Mouse (Mus musculus) hindbrain, embryonic 14.5 days (tissue): ENCODE data around the gene Fgfr2. TPM values are rescaled to one million over a fixed set of nuclear protein-coding genes. Genes with fewer than 3 reads are reported as not detected.

Source experiments
- ATAC-seq: fragments of 200-750 bp; cut with Nextera tagmentation; 2 replicates; pipeline ENCODE4 v1.8.0; 2017; ENCODE audit warnings: moderate number of reproducible peaks, mild to moderate bottlenecking, moderate TSS enrichment, moderate library complexity; ENCODE audit not compliant: low FRiP score
- DNase-seq: peaks from one replicate; pipeline ENCODE4 v3.0.0-alpha.2; 2015; ENCODE audit warnings: low spot score
- H3K27ac ChIP-seq: fragments of 300-500 bp; sonication (generic); 2 replicates; pipeline ENCODE4 v1.5.1; 2014; ENCODE audit warnings: mild to moderate bottlenecking, moderate library complexity
- H3K27me3 ChIP-seq: fragments of 300-500 bp; sonication (generic); 2 replicates; pipeline ENCODE4 v1.6.1; 2014; ENCODE audit warnings: mild to moderate bottlenecking, low read length, mixed read lengths; ENCODE audit not compliant: control insufficient read depth, insufficient read depth
- H3K36me3 ChIP-seq: fragments of 300-500 bp; sonication (generic); replicated peaks from 2 replicates; pipeline ENCODE4 v1.6.1; 2014; ENCODE audit not compliant: control insufficient read depth, insufficient read depth
- H3K4me1 ChIP-seq: fragments of 300-500 bp; sonication (generic); replicated peaks from 2 replicates; pipeline ENCODE4 v1.6.1; 2014; ENCODE audit warnings: antibody characterized with exemption, low read length, mixed read lengths; ENCODE audit not compliant: control insufficient read depth, insufficient read depth
- H3K4me2 ChIP-seq: fragments of 300-500 bp; sonication (generic); replicated peaks from 2 replicates; pipeline ENCODE4 v1.6.1; 2014; ENCODE audit warnings: mild to moderate bottlenecking, moderate library complexity
- H3K4me3 ChIP-seq: fragments of 300-500 bp; sonication (generic); replicated peaks from 2 replicates; pipeline ENCODE4 v1.5.1; 2014; ENCODE audit warnings: mild to moderate bottlenecking, low read length
- H3K9ac ChIP-seq: fragments of 300-500 bp; sonication (generic); 2 replicates; pipeline ENCODE4 v1.6.1; 2014
- H3K9me3 ChIP-seq: fragments of 300-500 bp; sonication (generic); 2 replicates; pipeline ENCODE4 v1.6.1; 2016; ENCODE audit warnings: low read length; ENCODE audit not compliant: control insufficient read depth
- WGBS: fragments of 180-500 bp; shearing (Covaris S2); extraction: QIAGEN DNeasy Blood & Tissue Kit; methylation state at CpG from one replicate; pipeline ENCODE4 v1.1.7; 2014; 5-methylcytosine and 5-hydroxymethylcytosine counted together
- polyA plus RNA-seq: library from polyadenylated mRNA; unstranded; fragments of >200 nt; fragmentation: Nextera tagmentation; extraction: Ambion mirVana; gene quantifications from 2 replicates; pipeline ENCODE4 v1.2.1, GENCODE M21; 2014

The Fgfr2 gene
- polyA plus RNA-seq, 1 experiment from 2014 or later, result 43.5 TPM

- H3K9ac ChIP-seq, result no peak overlapping the region
- H3K27me3 ChIP-seq, result no peaks in the 10 kb centered on the region
- H3K4me2 ChIP-seq, result no peak overlapping the region
- no peak for ATAC-seq
- peaks cover 12% of the 10 kb centered on the region for H3K4me1 ChIP-seq
- no peak overlapping the region for H3K4me3 ChIP-seq
- no peaks in the 10 kb centered on the region for H3K36me3 ChIP-seq
- H3K27ac ChIP-seq, result no peak overlapping the region
- no peak for DNase-seq
- H3K9me3 ChIP-seq, result no peaks in the 10 kb centered on the region
- 77% methylated on average over 4 of the region's 4 CpGs for WGBS
Measured at GRCm38 (mm10) chr7:133044721-133045120, 78.4 kb downstream of the Fgfr2 start.

GRCm38 (mm10) chr7:133041784-133042183 is 81.4 kb downstream of the Fgfr2 start:
- Histone ChIP-seq H3K27me3 (no peaks in the 10 kb centered on the region), H3K4me3 (no peak overlapping the region), H3K36me3 (no peaks in the 10 kb centered on the region), H3K27ac (no peak overlapping the region), H3K4me1 (peaks cover 7% of the 10 kb centered on the region; the same call in 1 of the 2 replicates), H3K4me2 (no peak overlapping the region), H3K9me3 (no peaks in the 10 kb centered on the region), H3K9ac (no peak overlapping the region)
- 89% methylated on average over 3 of the region's 3 CpGs for WGBS
- ATAC-seq (no peak), DNase-seq (no peak)

GRCm38 (mm10) chr7:133040688-133041345 is 82.3 kb downstream of the Fgfr2 start:
- no peaks in the 10 kb centered on the region for H3K27me3 ChIP-seq
- no peak overlapping the region for H3K27ac ChIP-seq
- H3K4me1 ChIP-seq, result peaks cover 7% of the 10 kb centered on the region; the same call in 1 of the 2 replicates
- ATAC-seq, result no peak
- H3K4me3 ChIP-seq, result no peak overlapping the region
- no peaks in the 10 kb centered on the region for H3K9me3 ChIP-seq
- H3K4me2 ChIP-seq, result no peak overlapping the region
- no peak overlapping the region for H3K9ac ChIP-seq
- no peaks in the 10 kb centered on the region for H3K36me3 ChIP-seq
- 85% methylated on average over 3 of the region's 3 CpGs for WGBS
- no peak for DNase-seq

- Histone ChIP-seq H3K9ac (no peak overlapping the region), H3K4me3 (no peak overlapping the region), H3K4me1 (peaks cover 11% of the 10 kb centered on the region; the same call in 1 of the 2 replicates), H3K36me3 (no peaks in the 10 kb centered on the region), H3K4me2 (no peak overlapping the region), H3K27me3 (no peaks in the 10 kb centered on the region), H3K9me3 (no peaks in the 10 kb centered on the region), H3K27ac (no peak overlapping the region)
- DNase-seq (no peak), ATAC-seq (no peak)
- 87% methylated on average over 3 of the region's 3 CpGs for WGBS
Measured at GRCm38 (mm10) chr7:133039556-133040255, 83.4 kb downstream of the Fgfr2 start.

GRCm38 (mm10) chr7:133037618-133038017 is 85.5 kb downstream of the Fgfr2 start:
- no peak overlapping the region for H3K4me3 ChIP-seq
- no peak overlapping the region for H3K4me2 ChIP-seq
- H3K27ac ChIP-seq, result no peak overlapping the region
- no peaks in the 10 kb centered on the region for H3K27me3 ChIP-seq
- DNase-seq, result no peak
- H3K9ac ChIP-seq, result no peak overlapping the region
- no peaks in the 10 kb centered on the region for H3K9me3 ChIP-seq
- no peaks in the 10 kb centered on the region for H3K36me3 ChIP-seq
- no peak for ATAC-seq
- peaks cover 27% of the 10 kb centered on the region for H3K4me1 ChIP-seq
- 57% methylated on average over 4 of the region's 4 CpGs for WGBS

- no peaks in the 10 kb centered on the region for H3K27me3 ChIP-seq
- DNase-seq (no peak), ATAC-seq (no peak)
- H3K4me3 ChIP-seq, result no peak overlapping the region
- 46% methylated on average over 5 of the region's 5 CpGs for WGBS
- H3K27ac ChIP-seq, result no peak overlapping the region
- H3K4me2 ChIP-seq, result no peak overlapping the region
- H3K9ac ChIP-seq, result no peak overlapping the region
- H3K9me3 ChIP-seq, result no peaks in the 10 kb centered on the region
- H3K4me1 ChIP-seq, result peaks cover 27% of the 10 kb centered on the region
- no peaks in the 10 kb centered on the region for H3K36me3 ChIP-seq
Measured at GRCm38 (mm10) chr7:133037217-133037616, 85.9 kb downstream of the Fgfr2 start.

- Histone ChIP-seq H3K9ac (no peak overlapping the region), H3K4me2 (no peak overlapping the region), H3K36me3 (no peaks in the 10 kb centered on the region), H3K27me3 (no peaks in the 10 kb centered on the region), H3K9me3 (no peaks in the 10 kb centered on the region), H3K4me3 (no peak overlapping the region), H3K4me1 (peaks cover 27% of the 10 kb centered on the region), H3K27ac (no peak overlapping the region)
- ATAC-seq (no peak), DNase-seq (no peak)
Measured at GRCm38 (mm10) chr7:133035901-133036300, 87.2 kb downstream of the Fgfr2 start.

- WGBS, result 42% methylated on average over 9 of the region's 9 CpGs
- no peak overlapping the region for H3K4me3 ChIP-seq
- H3K4me1 ChIP-seq, result peaks cover 20% of the 10 kb centered on the region
- DNase-seq, result peak; percentile 80
- ATAC-seq, result peak; percentile 74
- no peaks in the 10 kb centered on the region for H3K27me3 ChIP-seq
- H3K27ac ChIP-seq, result no peak overlapping the region
- no peaks in the 10 kb centered on the region for H3K36me3 ChIP-seq
- H3K9me3 ChIP-seq, result no peaks in the 10 kb centered on the region
- H3K4me2 ChIP-seq, result no peak overlapping the region
- no peak overlapping the region for H3K9ac ChIP-seq
Measured at GRCm38 (mm10) chr7:133032589-133033203, 90.5 kb downstream of the Fgfr2 start.

- ATAC-seq (no peak), DNase-seq (no peak)
- Histone ChIP-seq H3K27me3 (no peaks in the 10 kb centered on the region), H3K4me3 (no peak overlapping the region), H3K36me3 (no peaks in the 10 kb centered on the region), H3K27ac (no peak overlapping the region), H3K9ac (no peak overlapping the region), H3K9me3 (no peaks in the 10 kb centered on the region), H3K4me1 (peaks cover 16% of the 10 kb centered on the region), H3K4me2 (no peak overlapping the region)
- WGBS, result 88% methylated on average over 8 of the region's 8 CpGs
Measured at GRCm38 (mm10) chr7:133029496-133030047, 93.6 kb downstream of the Fgfr2 start.
